Mouse (Mus musculus) testis, adult 2 months (tissue): ENCODE data around the gene Zfp131.

Source experiments
- CTCF ChIP-seq: fragments of 200-500 bp; IDR thresholded peaks from 2 replicates; pipeline ENCODE4 v1.5.1; 2012; ENCODE audit warnings: low read depth, mild to moderate bottlenecking, inconsistent platforms, low read length, moderate library complexity; ENCODE audit not compliant: control insufficient read depth, insufficient read depth, insufficient replicate concordance
- POLR2A ChIP-seq: fragments of 200-500 bp; IDR thresholded peaks from 2 replicates; pipeline ENCODE4 v1.6.1; 2012; ENCODE audit warnings: low read depth, mild to moderate bottlenecking, inconsistent platforms, low read length, moderate library complexity; ENCODE audit not compliant: control insufficient read depth

- TF ChIP-seq POLR2A (no peak), CTCF (no peak)
Measured at GRCm38 (mm10) chr13:119724541-119724940, 66.1 kb downstream of the Zfp131 start.
